Mouse (Mus musculus) thymus, adult 2 months (tissue): ENCODE results near the gene Tfr2. TPM values are rescaled to one million over a fixed set of nuclear protein-coding genes. Genes with fewer than 3 reads are reported as not detected.

Source experiments
- DNase-seq: peaks from one replicate; pipeline ENCODE4 v3.0.0; 2021
- H3K27ac ChIP-seq: fragments of 200-500 bp; 2 replicates; pipeline ENCODE4 v1.5.1; 2012; ENCODE audit warnings: low read length, control low read depth; ENCODE audit not compliant: control insufficient read depth, insufficient read depth
- H3K27me3 ChIP-seq: fragments of 200-500 bp; 2 replicates; pipeline ENCODE4 v1.6.1; 2012; ENCODE audit warnings: mild to moderate bottlenecking, low read length, moderate library complexity, mixed read lengths; ENCODE audit not compliant: control insufficient read depth, insufficient read depth
- H3K36me3 ChIP-seq: fragments of 200-500 bp; 2 replicates; pipeline ENCODE4 v1.6.1; 2012; ENCODE audit warnings: mild to moderate bottlenecking, low read length, moderate library complexity; ENCODE audit not compliant: control insufficient read depth, insufficient read depth
- H3K4me1 ChIP-seq: fragments of 200-500 bp; replicated peaks from 2 replicates; pipeline ENCODE4 v1.6.1; 2012; ENCODE audit warnings: low read length; ENCODE audit not compliant: control insufficient read depth, insufficient read depth
- H3K4me3 ChIP-seq: fragments of 200-500 bp; 2 replicates; pipeline ENCODE4 v1.5.1; 2012; ENCODE audit warnings: mild to moderate bottlenecking, low read length, control low read depth, moderate library complexity; ENCODE audit not compliant: control insufficient read depth, insufficient read depth
- CTCF ChIP-seq: fragments of 200-500 bp; IDR thresholded peaks from 2 replicates; pipeline ENCODE4 v1.5.1; 2012; ENCODE audit warnings: mild to moderate bottlenecking, control low read depth, low read length, moderate library complexity, borderline replicate concordance; ENCODE audit not compliant: control insufficient read depth, poor library complexity, insufficient read depth; ENCODE audit errors: extremely low read depth
- POLR2A ChIP-seq: fragments of 200-500 bp; IDR thresholded peaks from 2 replicates; pipeline ENCODE4 v1.6.1; 2012; ENCODE audit warnings: mild to moderate bottlenecking, low read length, control low read depth, moderate library complexity; ENCODE audit not compliant: control insufficient read depth, poor library complexity, insufficient read depth; ENCODE audit errors: extremely low read depth
- WGBS: fragments of 180-500 bp; shearing (Covaris S2); methylation state at CpG from one replicate; pipeline ENCODE4 v1.1.7; 2018; 5-methylcytosine and 5-hydroxymethylcytosine counted together
- polyA plus RNA-seq: library from polyadenylated mRNA; depleted of rRNA; stranded (reverse); fragments of >200 nt; gene quantifications from 2 replicates; pipeline ENCODE4 v1.2.3, GENCODE M21; 2012; rRNA removed

Gene Tfr2
- 0.49 and 2.4 TPM in 2 replicates for polyA plus RNA-seq

DNA sequence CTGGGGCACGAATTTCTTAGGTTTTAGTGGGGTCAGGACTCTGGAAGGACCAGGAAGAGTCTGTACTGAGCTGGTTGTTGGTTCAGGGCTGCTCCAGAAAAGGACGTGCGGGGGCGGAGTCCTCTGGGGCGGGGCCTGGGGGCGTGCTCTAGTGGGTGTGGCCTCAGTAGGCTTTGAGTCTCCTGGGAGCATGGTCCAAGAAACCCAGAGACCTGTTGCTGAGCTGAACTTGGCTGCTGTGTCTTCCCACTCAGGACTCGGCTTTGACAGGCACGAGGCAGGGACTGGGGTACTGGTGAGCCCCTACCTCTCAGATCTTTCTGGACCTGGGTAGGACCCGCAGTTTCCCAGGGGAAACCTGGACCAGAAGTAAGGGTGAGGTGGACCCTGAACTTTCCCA is at the start of gene Tfr2:
Gene Tfr2, plus strand, starts transcription at position 176 of the 400 bp plus-strand sequence.
- Histone ChIP-seq H3K27me3 (no peaks in the 10 kb centered on the region), H3K27ac (no peak within 1 kb of the TSS), H3K36me3 (no peaks in the 10 kb centered on the region), H3K4me3 (no peak within 1 kb of the TSS), H3K4me1 (peaks cover 24% of the 10 kb centered on the region)
- TF ChIP-seq POLR2A (no peak), CTCF (no peak)
- 7% methylated on average over 9 of the region's 9 CpGs for WGBS
- peak; percentile 50 for DNase-seq

DNA sequence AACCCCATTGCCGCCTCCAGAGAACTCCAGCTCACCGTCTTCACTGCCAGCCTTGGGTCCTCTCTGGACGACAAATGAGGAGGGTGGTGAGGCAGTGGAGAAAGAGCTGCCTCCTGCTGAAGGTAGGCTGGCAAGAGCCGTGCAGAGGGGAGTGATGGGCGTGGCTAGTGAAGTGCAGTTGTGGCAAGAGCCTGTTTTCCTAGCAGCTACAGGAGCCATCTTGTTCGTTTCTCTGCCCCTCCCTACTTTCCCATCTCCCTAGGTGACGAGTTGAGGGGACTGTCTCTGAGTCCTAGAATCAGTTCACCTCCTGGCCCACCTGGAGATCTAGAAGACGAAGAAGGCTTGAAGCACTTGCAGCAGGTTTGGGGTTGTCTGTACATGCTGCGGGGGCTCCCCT is 47.8 kb upstream of the Tfr2 start:
- no peak overlapping the region for H3K4me3 ChIP-seq
- no peak overlapping the region for H3K27ac ChIP-seq
- WGBS: 96% methylated on average over 9 of the region's 9 CpGs
- no peak for TF ChIP-seq CTCF
- TF ChIP-seq POLR2A: no peak
- no peak for DNase-seq
- 0 out of 2 replicates have a peak, but pooled peaks cover 3% of the 10 kb centered on the region for H3K4me1 ChIP-seq
- H3K36me3 ChIP-seq: peaks cover 71% of the 10 kb centered on the region
- H3K27me3 ChIP-seq: no peaks in the 10 kb centered on the region

GRCm38 (mm10) chr5:137522711-137523110 is 46.9 kb upstream of the Tfr2 start:
- H3K4me1 ChIP-seq: 0 out of 2 replicates have a peak, but pooled peaks cover 3% of the 10 kb centered on the region
- no peak for DNase-seq
- H3K27me3 ChIP-seq: no peaks in the 10 kb centered on the region
- WGBS: 94% methylated on average over 11 of the region's 11 CpGs
- peaks cover 76% of the 10 kb centered on the region for H3K36me3 ChIP-seq
- TF ChIP-seq CTCF: no peak
- TF ChIP-seq POLR2A: no peak
- no peak overlapping the region for H3K4me3 ChIP-seq
- H3K27ac ChIP-seq: no peak overlapping the region

GRCm38 (mm10) chr5:137523396-137524250 is 46.0 kb upstream of the Tfr2 start:
- Histone ChIP-seq H3K4me3 (no peak overlapping the region), H3K36me3 (peaks cover 83% of the 10 kb centered on the region), H3K4me1 (0 out of 2 replicates have a peak, but pooled peaks cover 3% of the 10 kb centered on the region), H3K27ac (no peak overlapping the region), H3K27me3 (no peaks in the 10 kb centered on the region)
- whole genome bisulfite sequencing: 92% methylated on average over 25 of the region's 25 CpGs
- DNase-seq: no peak
- no peak for TF ChIP-seq CTCF

DNA sequence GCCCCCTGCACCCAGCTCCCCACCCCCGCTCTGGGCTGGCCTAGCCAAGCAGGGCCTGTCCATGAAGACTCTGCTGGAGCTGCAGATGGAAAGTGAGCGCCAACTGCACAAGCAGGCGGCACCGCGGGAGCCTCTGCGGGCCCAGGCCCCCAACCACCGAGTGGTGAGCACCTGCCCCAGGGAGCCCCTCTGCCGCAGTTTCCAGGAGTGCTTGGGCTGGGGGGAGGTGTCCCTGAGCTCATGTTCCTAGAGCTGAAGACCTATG is 45.5 kb upstream of the Tfr2 start:
- WGBS: 98% methylated on average over 8 of the region's 8 CpGs
- no peaks in the 10 kb centered on the region for H3K27me3 ChIP-seq
- H3K4me3 ChIP-seq: no peak overlapping the region
- H3K36me3 ChIP-seq: peaks cover 83% of the 10 kb centered on the region
- 0 out of 2 replicates have a peak, but pooled peaks cover 3% of the 10 kb centered on the region for H3K4me1 ChIP-seq
- TF ChIP-seq POLR2A: no peak
- TF ChIP-seq CTCF: no peak
- H3K27ac ChIP-seq: no peak overlapping the region
- DNase-seq: no peak

DNA sequence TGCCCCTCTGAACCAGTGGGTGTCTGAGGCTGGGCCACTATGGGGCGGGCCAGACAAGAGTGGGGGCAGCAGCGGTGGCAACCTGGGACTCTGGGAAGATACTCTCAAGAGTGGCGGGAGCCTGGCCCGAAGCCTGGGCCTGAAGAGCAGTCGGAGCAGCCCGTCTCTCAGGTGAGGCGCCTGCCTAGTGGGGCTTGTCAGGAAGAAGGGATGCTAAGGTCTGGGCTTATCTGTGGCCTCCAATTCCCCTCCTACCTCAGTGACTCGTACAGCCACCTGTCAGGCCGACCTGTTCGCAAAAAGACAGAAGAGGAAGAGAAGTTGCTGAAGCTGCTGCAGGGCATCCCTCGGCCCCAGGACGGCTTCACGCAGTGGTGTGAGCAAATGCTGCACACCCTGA is 45.0 kb upstream of the Tfr2 start:
- Histone ChIP-seq H3K27ac (no peak overlapping the region), H3K27me3 (no peaks in the 10 kb centered on the region), H3K4me1 (0 out of 2 replicates have a peak, but pooled peaks cover 3% of the 10 kb centered on the region), H3K36me3 (peaks cover 83% of the 10 kb centered on the region), H3K4me3 (no peak overlapping the region)
- no peak for DNase-seq
- WGBS: 90% methylated on average over 13 of the region's 13 CpGs
- no peak for TF ChIP-seq CTCF
- TF ChIP-seq POLR2A: no peak

- 78% methylated on average over 16 of the region's 16 CpGs for WGBS
- H3K36me3 ChIP-seq: peaks cover 83% of the 10 kb centered on the region
- no peak for TF ChIP-seq POLR2A
- no peak for TF ChIP-seq CTCF
- DNase-seq: no peak
- peaks cover 6% of the 10 kb centered on the region for H3K4me1 ChIP-seq
- no peaks in the 10 kb centered on the region for H3K27me3 ChIP-seq
- no peak overlapping the region for H3K27ac ChIP-seq
- no peak overlapping the region for H3K4me3 ChIP-seq
These were observed 44.1 kb upstream of the Tfr2 start for GRCm38 (mm10) chr5:137525511-137525910.
